ENCODE assay signal across 19 mouse cellular contexts in the genomic region with DNA sequence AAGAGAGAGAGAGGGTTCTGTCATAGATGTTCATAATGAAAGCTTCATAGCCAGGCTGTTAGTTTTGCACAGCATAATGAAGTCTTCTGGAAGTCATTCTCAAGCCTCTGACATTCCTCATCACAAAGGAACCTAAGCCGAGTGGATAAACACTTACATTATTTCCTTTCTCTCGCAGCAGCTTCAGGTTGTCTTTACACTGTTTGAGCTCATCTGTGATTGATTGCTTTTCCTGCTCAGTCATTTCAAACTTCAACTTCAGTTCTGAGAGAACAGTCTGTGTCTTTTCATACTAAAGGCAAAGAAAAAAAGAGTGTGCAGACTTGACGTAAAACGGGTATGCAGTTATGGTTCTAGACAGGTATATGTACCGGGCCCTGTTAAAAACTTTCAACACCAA.
"Had no signal": no experiment of that assay in that cellular context is flagged by ENCODE, and none has a peak within 500 bp of the region (broad histone marks: within the 10 kb centered on the region; RNA-seq: fewer than 3 reads in every experiment).

No protein-coding gene starts in this region.

- ATAC-seq: liver, postnatal 0 days; lung, postnatal 0 days; midbrain, embryonic 13.5 days; midbrain, embryonic 16.5 days had no signal

- DNase-seq: kidney, postnatal 14 days; kidney, postnatal 4 days; liver, postnatal 0 days; lung, embryonic 14.5 days; retina, postnatal 1 day; right cerebral cortex, postnatal 25 days; spleen, adult 18-20 months; thymus, postnatal 4 days had no signal

- H3K4me2 ChIP-seq: limb, embryonic 15.5 days; liver, embryonic 11.5 days; lung, embryonic 14.5 days; midbrain, embryonic 13.5 days; neural tube, embryonic 13.5 days; stomach, embryonic 15.5 days had no signal

- H3K27ac ChIP-seq: limb, embryonic 15.5 days; liver, embryonic 14.5 days; macrophage; midbrain, embryonic 10.5 days; midbrain, embryonic 13.5 days; neural tube, embryonic 13.5 days; stomach, embryonic 15.5 days had no signal

- H3K9ac ChIP-seq: limb, embryonic 15.5 days; liver, embryonic 14.5 days; liver, postnatal 0 days; lung, embryonic 14.5 days; midbrain, embryonic 13.5 days; neural tube, embryonic 13.5 days; stomach, embryonic 15.5 days had no signal

- H3K4me3 ChIP-seq: limb, embryonic 15.5 days; midbrain, embryonic 10.5 days; midbrain, embryonic 13.5 days; myocyte; neural tube, embryonic 13.5 days; stomach, embryonic 15.5 days had no signal

- H3K27me3 ChIP-seq: limb, embryonic 15.5 days; midbrain, embryonic 13.5 days; neural tube, embryonic 13.5 days; stomach, embryonic 15.5 days had no signal

- H3K4me1 ChIP-seq: limb, embryonic 15.5 days; midbrain, embryonic 10.5 days; midbrain, embryonic 13.5 days; neural tube, embryonic 13.5 days; stomach, embryonic 15.5 days had no signal

- H3K9me3 ChIP-seq: limb, embryonic 15.5 days; midbrain, embryonic 10.5 days; midbrain, embryonic 13.5 days; neural tube, embryonic 13.5 days; stomach, embryonic 15.5 days had no signal
